Mouse (Mus musculus) heart, embryonic 12.5 days (tissue): ENCODE data around the gene Hepacam2. TPM values are rescaled to one million over a fixed set of nuclear protein-coding genes. Genes with fewer than 3 reads are reported as not detected.
"Not testable (repeated sequence)": the region's sequence is repeated elsewhere in the genome, so short reads cannot be mapped to it uniquely, and the experiment has no call there.

Experiments used
- ATAC-seq: fragments of 200-750 bp; cut with Nextera tagmentation; 2 replicates; pipeline ENCODE4 v1.8.0; 2017; ENCODE audit warnings: moderate TSS enrichment, moderate library complexity; ENCODE audit not compliant: insufficient number of reproducible peaks, low FRiP score
- H3K27ac ChIP-seq: fragments of 300-500 bp; sonication (generic); 2 replicates; pipeline ENCODE4 v1.5.1; 2016; ENCODE audit warnings: mild to moderate bottlenecking, moderate library complexity; ENCODE audit not compliant: poor library complexity, severe bottlenecking
- H3K27me3 ChIP-seq: fragments of 300-500 bp; sonication (generic); replicated peaks from 2 replicates; pipeline ENCODE4 v1.6.1; 2016; ENCODE audit warnings: mild to moderate bottlenecking, moderate library complexity
- H3K36me3 ChIP-seq: fragments of 300-500 bp; sonication (generic); 2 replicates; pipeline ENCODE4 v1.6.1; 2016; ENCODE audit warnings: mild to moderate bottlenecking, moderate library complexity
- H3K4me1 ChIP-seq: fragments of 300-500 bp; sonication (generic); replicated peaks from 2 replicates; pipeline ENCODE4 v1.6.1; 2016; ENCODE audit warnings: mild to moderate bottlenecking
- H3K4me2 ChIP-seq: fragments of 300-500 bp; sonication (generic); 2 replicates; pipeline ENCODE4 v1.6.1; 2016; ENCODE audit warnings: mild to moderate bottlenecking, moderate library complexity
- H3K4me3 ChIP-seq: fragments of 300-500 bp; sonication (generic); 2 replicates; pipeline ENCODE4 v1.5.1; 2016; ENCODE audit warnings: mild to moderate bottlenecking
- H3K9ac ChIP-seq: fragments of 300-500 bp; sonication (generic); 2 replicates; pipeline ENCODE4 v1.6.1; 2016; ENCODE audit warnings: mild to moderate bottlenecking, moderate library complexity
- H3K9me3 ChIP-seq: fragments of 300-500 bp; sonication (generic); replicated peaks from 2 replicates; pipeline ENCODE4 v1.6.1; 2016; ENCODE audit warnings: mild to moderate bottlenecking, moderate library complexity
- WGBS: fragments of 180-500 bp; shearing (Covaris S2); methylation state at CpG from one replicate; pipeline ENCODE4 v1.1.7; 2016; 5-methylcytosine and 5-hydroxymethylcytosine counted together
- polyA plus RNA-seq: library from polyadenylated mRNA; unstranded; fragments of >200 nt; fragmentation: Nextera tagmentation; extraction: Ambion mirVana; gene quantifications from 2 replicates; pipeline ENCODE4 v1.2.1, GENCODE M21; 2016

The Hepacam2 gene
- polyA plus RNA-seq, 1 experiment from 2014 or later = not detected

- H3K27ac ChIP-seq, H3K9ac ChIP-seq, H3K9me3 ChIP-seq, H3K4me2 ChIP-seq, H3K4me3 ChIP-seq, H3K4me1 ChIP-seq, H3K27me3 ChIP-seq, ATAC-seq, H3K36me3 ChIP-seq: not testable (repeated sequence)
- 86% methylated on average over 2 of the region's 2 CpGs for WGBS
Measured at GRCm38 (mm10) chr6:3508151-3508550, 10.1 kb upstream of the Hepacam2 start.

DNA sequence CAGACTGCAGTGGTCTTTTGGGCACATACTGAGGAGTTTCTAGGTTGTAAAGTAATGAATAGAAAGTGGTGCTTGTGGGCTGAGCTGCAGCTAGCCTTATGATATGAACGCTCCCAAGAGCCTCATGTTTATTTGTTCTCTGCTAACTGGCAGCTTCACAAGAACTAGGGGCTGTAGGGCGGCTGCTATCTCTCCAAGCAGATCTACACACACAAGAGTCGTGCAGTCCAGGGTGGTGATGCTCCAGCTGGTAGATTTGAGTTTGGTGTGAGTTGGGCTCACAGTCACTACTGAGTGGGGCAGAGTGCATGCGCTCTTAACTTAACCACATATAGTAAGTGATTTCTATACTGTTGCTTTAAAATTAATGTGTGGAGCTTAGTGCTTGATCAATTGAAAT lies 9.0 kb upstream of the Hepacam2 start:
- no peak for ATAC-seq
- Histone ChIP-seq H3K36me3 (no peaks in the 10 kb centered on the region), H3K4me3 (no peak overlapping the region), H3K27ac (no peak overlapping the region), H3K9ac (no peak overlapping the region), H3K27me3 (no peaks in the 10 kb centered on the region), H3K4me1 (no peaks in the 10 kb centered on the region), H3K9me3 (no peaks in the 10 kb centered on the region), H3K4me2 (no peak overlapping the region)
- 67% methylated on average over 4 of the region's 4 CpGs for WGBS

DNA sequence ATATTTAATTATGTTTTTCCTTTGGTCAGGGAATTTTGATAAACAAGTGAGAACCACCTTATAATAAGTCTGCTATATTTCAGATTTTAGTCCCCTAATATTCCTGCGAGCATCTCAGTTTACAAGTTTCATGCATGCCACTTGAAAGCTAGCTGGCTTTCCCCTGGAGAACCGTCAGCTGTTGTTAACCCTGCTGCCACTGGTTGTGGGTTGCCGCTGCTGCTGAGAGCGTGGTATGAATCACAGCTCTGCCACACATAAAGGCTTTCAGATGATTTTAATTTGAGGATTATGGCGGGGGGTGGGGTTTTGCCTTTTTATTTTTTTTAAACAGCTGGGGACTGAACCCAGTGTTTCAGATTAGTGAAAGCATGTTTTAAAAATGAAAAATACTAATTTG lies 7.2 kb upstream of the Hepacam2 start:
- WGBS = 88% methylated on average over 5 of the region's 5 CpGs
- Histone ChIP-seq H3K9me3 (no peaks in the 10 kb centered on the region), H3K27ac (no peak overlapping the region), H3K27me3 (no peaks in the 10 kb centered on the region), H3K4me3 (no peak overlapping the region), H3K4me2 (no peak overlapping the region), H3K4me1 (no peaks in the 10 kb centered on the region), H3K36me3 (no peaks in the 10 kb centered on the region), H3K9ac (no peak overlapping the region)
- no peak for ATAC-seq

- Histone ChIP-seq H3K27ac (no peak overlapping the region), H3K27me3 (no peaks in the 10 kb centered on the region), H3K9ac (no peak overlapping the region), H3K4me1 (peaks cover 4% of the 10 kb centered on the region; the same call in 1 of the 2 replicates), H3K4me3 (no peak overlapping the region), H3K9me3 (no peaks in the 10 kb centered on the region), H3K36me3 (no peaks in the 10 kb centered on the region), H3K4me2 (no peak overlapping the region)
- ATAC-seq = no peak
- 79% methylated on average over 3 of the region's 3 CpGs for WGBS
Measured at GRCm38 (mm10) chr6:3500286-3500685, 2.2 kb upstream of the Hepacam2 start.

- Histone ChIP-seq H3K27me3 (no peaks in the 10 kb centered on the region), H3K36me3 (no peaks in the 10 kb centered on the region), H3K4me3 (no peak overlapping the region), H3K27ac (no peak overlapping the region), H3K4me2 (no peak overlapping the region), H3K9me3 (no peaks in the 10 kb centered on the region), H3K9ac (no peak overlapping the region), H3K4me1 (peaks cover 4% of the 10 kb centered on the region; the same call in 1 of the 2 replicates)
- WGBS = 2% methylated on average over 2 of the region's 2 CpGs
- ATAC-seq = no peak
Measured at GRCm38 (mm10) chr6:3496210-3496609, 1.9 kb downstream of the Hepacam2 start.

DNA sequence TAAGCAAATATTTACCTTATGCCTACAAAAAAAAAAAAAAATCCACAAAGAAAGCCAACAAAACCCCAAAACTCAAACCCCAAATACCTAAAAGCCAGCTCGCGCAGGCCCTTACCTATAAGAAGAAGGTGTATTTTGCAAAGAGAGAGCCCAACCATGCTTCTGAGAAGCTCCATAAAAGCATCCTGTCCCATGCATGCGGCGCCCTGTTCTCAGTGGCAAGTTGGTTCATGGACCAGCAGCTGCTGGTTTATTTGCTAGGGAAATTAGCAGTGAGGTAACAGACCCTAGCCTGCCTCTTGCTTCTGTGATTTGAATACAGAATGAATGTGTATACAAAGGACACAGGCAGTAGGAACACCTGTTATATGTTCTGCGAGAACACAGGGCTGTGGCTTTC lies 3.8 kb downstream of the Hepacam2 start:
- no peak overlapping the region for H3K27ac ChIP-seq
- no peaks in the 10 kb centered on the region for H3K36me3 ChIP-seq
- no peaks in the 10 kb centered on the region; the same call in 1 of the 2 replicates for H3K27me3 ChIP-seq
- H3K4me3 ChIP-seq = no peak overlapping the region
- no peaks in the 10 kb centered on the region for H3K9me3 ChIP-seq
- WGBS = 77% methylated on average over 5 of the region's 5 CpGs
- no peak overlapping the region for H3K4me2 ChIP-seq
- no peak for ATAC-seq
- H3K9ac ChIP-seq = no peak overlapping the region
- peaks cover 4% of the 10 kb centered on the region; the same call in 1 of the 2 replicates for H3K4me1 ChIP-seq

GRCm38 (mm10) chr6:3487355-3487754 lies 10.7 kb downstream of the Hepacam2 start:
- ATAC-seq = no peak
- Histone ChIP-seq H3K27me3 (no peaks in the 10 kb centered on the region; the same call in 1 of the 2 replicates), H3K9me3 (no peaks in the 10 kb centered on the region), H3K36me3 (no peaks in the 10 kb centered on the region), H3K4me3 (no peak overlapping the region), H3K4me2 (no peak overlapping the region), H3K9ac (no peak overlapping the region), H3K4me1 (no peaks in the 10 kb centered on the region), H3K27ac (no peak overlapping the region)
- WGBS = 83% methylated on average over 1 of the region's 1 CpGs

- Histone ChIP-seq H3K4me2 (no peak overlapping the region), H3K4me1 (no peaks in the 10 kb centered on the region), H3K36me3 (no peaks in the 10 kb centered on the region), H3K4me3 (no peak overlapping the region), H3K9me3 (no peaks in the 10 kb centered on the region), H3K9ac (no peak overlapping the region), H3K27me3 (no peaks in the 10 kb centered on the region), H3K27ac (no peak overlapping the region)
- 63% methylated on average over 3 of the region's 3 CpGs for WGBS
- no peak for ATAC-seq
Measured at GRCm38 (mm10) chr6:3485133-3485532, 13.0 kb downstream of the Hepacam2 start.

GRCm38 (mm10) chr6:3481705-3482104 lies 16.4 kb downstream of the Hepacam2 start:
- no peak overlapping the region for H3K4me3 ChIP-seq
- H3K27me3 ChIP-seq = no peaks in the 10 kb centered on the region
- no peak overlapping the region for H3K4me2 ChIP-seq
- no peaks in the 10 kb centered on the region for H3K4me1 ChIP-seq
- H3K27ac ChIP-seq = no peak overlapping the region
- H3K9ac ChIP-seq = no peak overlapping the region
- H3K9me3 ChIP-seq = no peaks in the 10 kb centered on the region
- no peaks in the 10 kb centered on the region for H3K36me3 ChIP-seq
- no peak for ATAC-seq
- 57% methylated on average over 3 of the region's 3 CpGs for WGBS

DNA sequence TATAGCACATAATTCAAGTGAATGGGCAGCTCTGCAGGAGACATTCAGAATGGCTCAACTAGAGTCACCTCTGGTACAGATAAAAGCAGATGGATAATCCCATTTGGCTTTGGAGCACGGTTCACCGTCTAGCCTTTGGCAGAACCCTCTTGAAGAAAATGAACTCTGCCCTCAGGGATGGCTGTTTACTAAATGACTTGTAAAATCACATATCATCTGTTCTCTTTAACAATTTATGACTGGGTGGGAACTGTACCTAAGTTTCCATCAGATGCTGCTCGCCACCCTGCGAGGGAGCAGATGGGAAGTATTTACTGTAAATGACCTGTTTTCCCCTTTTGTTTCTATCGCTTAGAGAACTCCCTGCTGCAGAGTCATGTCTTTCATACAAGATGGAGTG lies 18.2 kb downstream of the Hepacam2 start:
- no peak for ATAC-seq

DNA sequence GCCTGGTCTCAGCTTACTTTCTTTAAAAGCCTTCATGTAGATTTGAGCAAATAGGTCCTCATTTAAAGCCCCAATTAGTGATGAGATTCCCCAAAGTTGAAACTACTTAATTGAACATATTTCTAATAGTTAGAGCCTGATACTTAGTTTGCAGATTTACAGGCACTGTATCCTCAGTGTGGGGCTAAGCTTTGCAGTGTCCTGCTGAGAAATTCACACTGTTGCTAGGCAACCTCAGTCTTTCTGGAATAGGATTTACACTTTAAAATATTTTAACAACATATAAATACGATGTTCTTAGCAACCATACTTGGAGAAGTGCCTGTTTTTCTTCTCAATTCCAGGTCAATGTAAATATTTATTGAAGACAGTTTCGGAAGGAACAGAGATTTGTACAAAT lies 21.8 kb downstream of the Hepacam2 start:
- Histone ChIP-seq H3K36me3 (no peaks in the 10 kb centered on the region), H3K9me3 (no peaks in the 10 kb centered on the region), H3K4me3 (no peak overlapping the region), H3K27ac (no peak overlapping the region), H3K4me1 (no peaks in the 10 kb centered on the region), H3K9ac (no peak overlapping the region), H3K27me3 (no peaks in the 10 kb centered on the region), H3K4me2 (no peak overlapping the region)
- ATAC-seq = no peak
- WGBS = 65% methylated on average over 2 of the region's 2 CpGs

More for the DNA sequence above, 18.2 kb downstream of the Hepacam2 start:
- no peak overlapping the region for H3K27ac ChIP-seq
- 72% methylated on average over 5 of the region's 5 CpGs for WGBS
- no peaks in the 10 kb centered on the region for H3K27me3 ChIP-seq
- H3K9me3 ChIP-seq = no peaks in the 10 kb centered on the region
- no peaks in the 10 kb centered on the region for H3K4me1 ChIP-seq
- no peak overlapping the region for H3K4me3 ChIP-seq
- H3K4me2 ChIP-seq = no peak overlapping the region
- H3K36me3 ChIP-seq = no peaks in the 10 kb centered on the region
- no peak overlapping the region for H3K9ac ChIP-seq

DNA sequence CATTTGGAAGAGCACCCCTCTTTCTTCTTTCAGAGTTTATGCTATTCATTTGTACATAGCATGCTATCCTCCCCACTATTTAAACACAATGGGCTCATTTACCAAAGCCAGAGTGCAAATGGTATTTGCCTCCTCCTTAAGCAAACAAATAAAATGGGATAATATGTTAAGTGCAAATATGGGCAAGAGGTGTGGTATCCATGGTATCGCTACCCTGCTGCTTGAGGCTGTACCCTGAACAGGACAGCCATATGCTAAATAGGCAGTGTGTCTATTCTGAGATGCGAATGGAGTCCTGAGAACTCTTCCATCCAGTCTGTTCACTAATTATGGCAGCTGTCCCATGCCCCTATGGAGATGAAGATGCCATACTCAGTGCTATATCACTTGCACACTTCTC lies 27.4 kb downstream of the Hepacam2 start:
- no peak overlapping the region for H3K9ac ChIP-seq
- no peak overlapping the region for H3K4me3 ChIP-seq
- H3K4me1 ChIP-seq = no peaks in the 10 kb centered on the region
- WGBS = 71% methylated on average over 2 of the region's 2 CpGs
- no peak overlapping the region for H3K27ac ChIP-seq
- ATAC-seq = no peak
- no peaks in the 10 kb centered on the region for H3K9me3 ChIP-seq
- no peak overlapping the region for H3K4me2 ChIP-seq
- H3K36me3 ChIP-seq = no peaks in the 10 kb centered on the region
- no peaks in the 10 kb centered on the region for H3K27me3 ChIP-seq
